Mouse (Mus musculus): ENCODE measurements at regions not wholly inside any gene's neighbourhood (a gene's known extent, or its start where the extent isn't known, plus 50 kb on each side); places are given as distances from the start of the nearest gene placed in this dataset.

- H3K27me3 ChIP-seq (ENCODE audit: insufficient read depth, low read length): no peaks in the 10 kb centered on the region
- ATAC-seq (ENCODE audit: low FRiP score, low TSS enrichment): no peak
- H3K27ac ChIP-seq (ENCODE audit: low read length): no peak overlapping the region
- no peaks in the 10 kb centered on the region for H3K9me3 ChIP-seq (ENCODE audit: low read length)
- no peaks in the 10 kb centered on the region for H3K36me3 ChIP-seq (ENCODE audit: insufficient read depth, low read length)
- WGBS: 72% methylated on average over 8 of the region's 8 CpGs
- no peak overlapping the region for H3K4me3 ChIP-seq (ENCODE audit: low read length)
- H3K4me2 ChIP-seq (replicated peaks; ENCODE audit: low read depth, low read length): no peak overlapping the region
- no peak overlapping the region for H3K9ac ChIP-seq (replicated peaks; ENCODE audit: low read length)
- H3K4me1 ChIP-seq (ENCODE audit: insufficient read depth, low read length): peaks cover 3% of the 10 kb centered on the region; the same call in 1 of the 2 replicates
Observed at GRCm38 (mm10) chr13:48017649-48018048, 243.4 kb upstream of the Id4 start.

GRCm38 (mm10) chr13:48018606-48019005, 242.4 kb upstream of the Id4 start:
- H3K27me3 ChIP-seq (ENCODE audit: insufficient read depth, low read length): no peaks in the 10 kb centered on the region
- peaks cover 3% of the 10 kb centered on the region; the same call in 1 of the 2 replicates for H3K4me1 ChIP-seq (ENCODE audit: insufficient read depth, low read length)
- no peak for ATAC-seq (ENCODE audit: low FRiP score, low TSS enrichment)
- no peaks in the 10 kb centered on the region for H3K9me3 ChIP-seq (ENCODE audit: low read length)
- no peak overlapping the region for H3K4me3 ChIP-seq (ENCODE audit: low read length)
- H3K9ac ChIP-seq (replicated peaks; ENCODE audit: low read length): no peak overlapping the region
- 62% methylated on average over 5 of the region's 5 CpGs for WGBS
- no peak overlapping the region for H3K27ac ChIP-seq (ENCODE audit: low read length)
- H3K36me3 ChIP-seq (ENCODE audit: insufficient read depth, low read length): no peaks in the 10 kb centered on the region
- no peak overlapping the region for H3K4me2 ChIP-seq (replicated peaks; ENCODE audit: low read depth, low read length)

GRCm38 (mm10) chr13:48022958-48023615, 237.9 kb upstream of the Id4 start:
- H3K9ac ChIP-seq (replicated peaks; ENCODE audit: low read length): no peak overlapping the region
- no peak overlapping the region for H3K4me3 ChIP-seq (ENCODE audit: low read length)
- H3K27me3 ChIP-seq (ENCODE audit: insufficient read depth, low read length): no peaks in the 10 kb centered on the region
- no peak overlapping the region for H3K27ac ChIP-seq (ENCODE audit: low read length)
- no peak overlapping the region for H3K4me2 ChIP-seq (replicated peaks; ENCODE audit: low read depth, low read length)
- no peaks in the 10 kb centered on the region for H3K36me3 ChIP-seq (ENCODE audit: insufficient read depth, low read length)
- H3K4me1 ChIP-seq (ENCODE audit: insufficient read depth, low read length): peaks cover 3% of the 10 kb centered on the region; the same call in 1 of the 2 replicates
- H3K9me3 ChIP-seq (ENCODE audit: low read length): no peaks in the 10 kb centered on the region
- 78% methylated on average over 7 of the region's 7 CpGs for WGBS
- ATAC-seq (ENCODE audit: low FRiP score, low TSS enrichment): no peak

- no peaks in the 10 kb centered on the region for H3K27me3 ChIP-seq (ENCODE audit: insufficient read depth, low read length)
Observed at GRCm38 (mm10) chr13:48027775-48028489, 233.1 kb upstream of the Id4 start.

GRCm38 (mm10) chr13:48031491-48031890, 229.5 kb upstream of the Id4 start:
- Histone ChIP-seq H3K36me3 (ENCODE audit: insufficient read depth, low read length) (no peaks in the 10 kb centered on the region), H3K27me3 (ENCODE audit: insufficient read depth, low read length) (no peaks in the 10 kb centered on the region), H3K9me3 (ENCODE audit: low read length) (no peaks in the 10 kb centered on the region), H3K27ac (ENCODE audit: low read length) (no peak overlapping the region), H3K4me1 (ENCODE audit: insufficient read depth, low read length) (no peaks in the 10 kb centered on the region), H3K4me2 (replicated peaks; ENCODE audit: low read depth, low read length) (no peak overlapping the region), H3K4me3 (ENCODE audit: low read length) (no peak overlapping the region), H3K9ac (replicated peaks; ENCODE audit: low read length) (no peak overlapping the region)
- WGBS: 88% methylated on average over 8 of the region's 8 CpGs
- ATAC-seq (ENCODE audit: low FRiP score, low TSS enrichment): no peak

More at GRCm38 (mm10) chr13:48027775-48028489, 233.1 kb upstream of the Id4 start:
- H3K27ac ChIP-seq (ENCODE audit: low read length): no peak overlapping the region
- no peaks in the 10 kb centered on the region for H3K4me1 ChIP-seq (ENCODE audit: insufficient read depth, low read length)
- no peaks in the 10 kb centered on the region for H3K9me3 ChIP-seq (ENCODE audit: low read length)
- ATAC-seq (ENCODE audit: low FRiP score, low TSS enrichment): no peak
- H3K4me3 ChIP-seq (ENCODE audit: low read length): no peak overlapping the region
- no peak overlapping the region for H3K4me2 ChIP-seq (replicated peaks; ENCODE audit: low read depth, low read length)
- WGBS: 54% methylated on average over 7 of the region's 7 CpGs
- no peaks in the 10 kb centered on the region for H3K36me3 ChIP-seq (ENCODE audit: insufficient read depth, low read length)
- H3K9ac ChIP-seq (replicated peaks; ENCODE audit: low read length): no peak overlapping the region

- Histone ChIP-seq H3K27ac (ENCODE audit: low read length) (no peak overlapping the region), H3K4me1 (ENCODE audit: insufficient read depth, low read length) (no peaks in the 10 kb centered on the region)
Observed at GRCm38 (mm10) chr13:48042172-48042571, 218.9 kb upstream of the Id4 start.

GRCm38 (mm10) chr13:48042572-48042971, 218.5 kb upstream of the Id4 start:
- 0 out of 2 replicates have a peak, but pooled peaks cover 3% of the 10 kb centered on the region for H3K9me3 ChIP-seq (ENCODE audit: low read length)
- 82% methylated on average over 6 of the region's 6 CpGs for WGBS
- no peaks in the 10 kb centered on the region for H3K4me1 ChIP-seq (ENCODE audit: insufficient read depth, low read length)
- H3K4me2 ChIP-seq (replicated peaks; ENCODE audit: low read depth, low read length): no peak overlapping the region
- ATAC-seq (ENCODE audit: low FRiP score, low TSS enrichment): no peak
- H3K36me3 ChIP-seq (ENCODE audit: insufficient read depth, low read length): no peaks in the 10 kb centered on the region
- no peaks in the 10 kb centered on the region for H3K27me3 ChIP-seq (ENCODE audit: insufficient read depth, low read length)
- H3K27ac ChIP-seq (ENCODE audit: low read length): no peak overlapping the region
- no peak overlapping the region for H3K9ac ChIP-seq (replicated peaks; ENCODE audit: low read length)
- no peak overlapping the region for H3K4me3 ChIP-seq (ENCODE audit: low read length)

More at GRCm38 (mm10) chr13:48042172-48042571, 218.9 kb upstream of the Id4 start:
- Histone ChIP-seq H3K36me3 (ENCODE audit: insufficient read depth, low read length) (no peaks in the 10 kb centered on the region), H3K27me3 (ENCODE audit: insufficient read depth, low read length) (no peaks in the 10 kb centered on the region), H3K9me3 (ENCODE audit: low read length) (0 out of 2 replicates have a peak, but pooled peaks cover 4% of the 10 kb centered on the region), H3K9ac (replicated peaks; ENCODE audit: low read length) (no peak overlapping the region), H3K4me3 (ENCODE audit: low read length) (no peak overlapping the region), H3K4me2 (replicated peaks; ENCODE audit: low read depth, low read length) (no peak overlapping the region)
- WGBS: 77% methylated on average over 4 of the region's 4 CpGs
- ATAC-seq (ENCODE audit: low FRiP score, low TSS enrichment): no peak

GRCm38 (mm10) chr13:48046201-48046750, 214.8 kb upstream of the Id4 start:
- ATAC-seq (ENCODE audit: low FRiP score, low TSS enrichment): no peak
- Histone ChIP-seq H3K9ac (replicated peaks; ENCODE audit: low read length) (no peak overlapping the region), H3K36me3 (ENCODE audit: insufficient read depth, low read length) (no peaks in the 10 kb centered on the region), H3K27me3 (ENCODE audit: insufficient read depth, low read length) (no peaks in the 10 kb centered on the region), H3K27ac (ENCODE audit: low read length) (no peak overlapping the region), H3K9me3 (ENCODE audit: low read length) (no peaks in the 10 kb centered on the region), H3K4me3 (ENCODE audit: low read length) (no peak overlapping the region), H3K4me2 (replicated peaks; ENCODE audit: low read depth, low read length) (no peak overlapping the region), H3K4me1 (ENCODE audit: insufficient read depth, low read length) (no peaks in the 10 kb centered on the region)
- WGBS: 72% methylated on average over 25 of the region's 25 CpGs

GRCm38 (mm10) chr13:48049796-48050195, 211.2 kb upstream of the Id4 start:
- no peak overlapping the region for H3K4me3 ChIP-seq (ENCODE audit: low read length)
- H3K9ac ChIP-seq (replicated peaks; ENCODE audit: low read length): no peak overlapping the region
- H3K27ac ChIP-seq (ENCODE audit: low read length): no peak overlapping the region
- no peak overlapping the region for H3K4me2 ChIP-seq (replicated peaks; ENCODE audit: low read depth, low read length)
- H3K36me3 ChIP-seq (ENCODE audit: insufficient read depth, low read length): no peaks in the 10 kb centered on the region
- no peaks in the 10 kb centered on the region for H3K9me3 ChIP-seq (ENCODE audit: low read length)
- ATAC-seq (ENCODE audit: low FRiP score, low TSS enrichment): no peak
- WGBS: 93% methylated on average over 6 of the region's 6 CpGs
- no peaks in the 10 kb centered on the region for H3K27me3 ChIP-seq (ENCODE audit: insufficient read depth, low read length)
- H3K4me1 ChIP-seq (ENCODE audit: insufficient read depth, low read length): no peaks in the 10 kb centered on the region

GRCm38 (mm10) chr13:48074630-48075029, 186.4 kb upstream of the Id4 start:
- Histone ChIP-seq H3K9me3 (ENCODE audit: low read length) (no peaks in the 10 kb centered on the region), H3K4me2 (replicated peaks; ENCODE audit: low read depth, low read length) (no peak overlapping the region), H3K27ac (ENCODE audit: low read length) (no peak overlapping the region), H3K36me3 (ENCODE audit: insufficient read depth, low read length) (no peaks in the 10 kb centered on the region), H3K4me3 (ENCODE audit: low read length) (no peak overlapping the region), H3K9ac (replicated peaks; ENCODE audit: low read length) (no peak overlapping the region), H3K4me1 (ENCODE audit: insufficient read depth, low read length) (no peaks in the 10 kb centered on the region), H3K27me3 (ENCODE audit: insufficient read depth, low read length) (no peaks in the 10 kb centered on the region)
- ATAC-seq (ENCODE audit: low FRiP score, low TSS enrichment): no peak
